Mouse (Mus musculus): ENCODE measurements around the gene Arsb. TPM values are rescaled to one million over a fixed set of nuclear protein-coding genes. Genes with fewer than 3 reads are reported as not detected.

Gene Arsb
- polyA plus RNA-seq, 1 experiment: 19.1 TPM

DNA sequence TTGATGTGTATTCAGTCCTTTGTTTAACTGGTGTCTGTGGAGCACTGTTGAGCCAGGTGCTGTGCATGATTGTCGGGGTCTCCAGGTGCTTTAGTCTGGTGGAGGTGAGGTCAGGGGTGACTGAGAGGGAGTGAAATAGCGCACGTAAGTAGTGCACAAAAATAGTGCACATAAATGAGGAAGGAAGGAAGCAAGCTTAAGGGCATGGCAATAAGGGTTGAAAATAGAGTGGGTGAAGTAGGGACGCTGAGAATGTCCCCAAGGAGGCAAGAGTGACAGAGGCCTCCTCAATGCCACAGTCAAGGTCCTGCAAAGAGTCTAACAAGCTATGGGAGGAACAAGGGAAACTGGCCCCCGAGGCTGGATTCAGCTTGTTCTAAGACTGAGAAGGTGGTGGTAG is 11.4 kb downstream of the Arsb start:
- WGBS: 38% methylated on average over 5 of the region's 5 CpGs
- TF ChIP-seq CTCF (IDR thresholded peaks at IDR 0.05; ENCODE audit: borderline replicate concordance, control insufficient read depth, extremely low read depth, insufficient read depth, low read length, poor library complexity): no peak
- TF ChIP-seq POLR2A (IDR thresholded peaks at IDR 0.05; ENCODE audit: control insufficient read depth, extremely low read depth, insufficient read depth, low read length, poor library complexity): no peak
- DNase-seq: no peak
- no peak overlapping the region for H3K27ac ChIP-seq (ENCODE audit: control insufficient read depth, insufficient read depth, low read length)
- H3K4me3 ChIP-seq (ENCODE audit: control insufficient read depth, insufficient read depth, low read length): no peak overlapping the region
- H3K27me3 ChIP-seq (ENCODE audit: control insufficient read depth, insufficient read depth, low read length): no peaks in the 10 kb centered on the region
- H3K4me1 ChIP-seq (replicated peaks; ENCODE audit: control insufficient read depth, insufficient read depth, low read length): 0 out of 2 replicates have a peak, but pooled peaks cover 2% of the 10 kb centered on the region
- no peaks in the 10 kb centered on the region for H3K36me3 ChIP-seq (ENCODE audit: control insufficient read depth, insufficient read depth, low read length)

DNA sequence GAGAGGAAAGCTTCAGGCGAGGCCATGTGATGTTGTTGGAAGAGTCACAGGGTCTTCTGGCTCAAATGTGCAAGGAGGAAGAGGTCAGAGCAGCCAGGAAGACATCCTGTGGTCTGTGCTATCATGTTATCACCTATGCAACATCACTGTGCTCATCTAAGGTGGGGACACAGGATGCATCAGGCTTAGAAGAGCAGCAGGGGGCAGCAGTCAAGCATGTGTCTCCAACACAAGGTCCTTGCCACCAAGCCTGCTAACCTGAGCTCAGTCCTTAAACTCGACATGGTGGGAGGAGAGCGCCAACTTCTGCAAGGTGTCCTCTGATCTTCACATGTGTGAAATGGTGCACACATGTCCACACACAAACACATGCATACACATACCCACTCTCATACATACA is 13.9 kb downstream of the Arsb start:
- Histone ChIP-seq H3K27me3 (ENCODE audit: control insufficient read depth, insufficient read depth, low read length) (no peaks in the 10 kb centered on the region), H3K27ac (ENCODE audit: control insufficient read depth, insufficient read depth, low read length) (no peak overlapping the region), H3K36me3 (ENCODE audit: control insufficient read depth, insufficient read depth, low read length) (no peaks in the 10 kb centered on the region), H3K4me3 (ENCODE audit: control insufficient read depth, insufficient read depth, low read length) (no peak overlapping the region), H3K4me1 (replicated peaks; ENCODE audit: control insufficient read depth, insufficient read depth, low read length) (0 out of 2 replicates have a peak, but pooled peaks cover 2% of the 10 kb centered on the region)
- TF ChIP-seq POLR2A (IDR thresholded peaks at IDR 0.05; ENCODE audit: control insufficient read depth, extremely low read depth, insufficient read depth, low read length, poor library complexity) (no peak), CTCF (IDR thresholded peaks at IDR 0.05; ENCODE audit: borderline replicate concordance, control insufficient read depth, extremely low read depth, insufficient read depth, low read length, poor library complexity) (no peak)
- DNase-seq: peak; percentile 20
- WGBS: 77% methylated on average over 3 of the region's 3 CpGs

DNA sequence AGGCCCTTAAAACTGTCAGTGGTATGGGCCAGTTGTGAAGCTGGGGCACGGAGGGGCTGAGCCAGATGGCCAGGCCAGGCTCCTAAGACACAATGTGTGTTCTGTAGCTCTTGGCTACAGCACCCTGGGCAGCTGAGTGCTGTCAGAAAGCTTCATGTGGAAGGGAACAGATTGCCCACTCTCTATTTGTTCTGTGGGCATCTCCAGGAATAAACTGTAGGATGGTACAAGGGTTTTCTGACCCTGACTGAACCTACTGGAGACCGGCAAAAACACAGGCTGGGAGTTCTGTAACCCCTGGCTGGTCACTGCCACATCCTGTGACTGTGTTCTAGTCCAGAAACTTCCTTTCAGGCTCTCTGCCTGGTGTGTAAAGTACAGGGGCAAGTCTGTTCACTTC is 14.6 kb downstream of the Arsb start:
- TF ChIP-seq POLR2A (IDR thresholded peaks at IDR 0.05; ENCODE audit: control insufficient read depth, extremely low read depth, insufficient read depth, low read length, poor library complexity) (no peak), CTCF (IDR thresholded peaks at IDR 0.05; ENCODE audit: borderline replicate concordance, control insufficient read depth, extremely low read depth, insufficient read depth, low read length, poor library complexity) (no peak)
- Histone ChIP-seq H3K4me1 (replicated peaks; ENCODE audit: control insufficient read depth, insufficient read depth, low read length) (0 out of 2 replicates have a peak, but pooled peaks cover 2% of the 10 kb centered on the region), H3K27me3 (ENCODE audit: control insufficient read depth, insufficient read depth, low read length) (no peaks in the 10 kb centered on the region), H3K27ac (ENCODE audit: control insufficient read depth, insufficient read depth, low read length) (no peak overlapping the region), H3K36me3 (ENCODE audit: control insufficient read depth, insufficient read depth, low read length) (no peaks in the 10 kb centered on the region), H3K4me3 (ENCODE audit: control insufficient read depth, insufficient read depth, low read length) (no peak overlapping the region)
- WGBS: 78% methylated on average over 2 of the region's 2 CpGs
- no peak for DNase-seq

DNA sequence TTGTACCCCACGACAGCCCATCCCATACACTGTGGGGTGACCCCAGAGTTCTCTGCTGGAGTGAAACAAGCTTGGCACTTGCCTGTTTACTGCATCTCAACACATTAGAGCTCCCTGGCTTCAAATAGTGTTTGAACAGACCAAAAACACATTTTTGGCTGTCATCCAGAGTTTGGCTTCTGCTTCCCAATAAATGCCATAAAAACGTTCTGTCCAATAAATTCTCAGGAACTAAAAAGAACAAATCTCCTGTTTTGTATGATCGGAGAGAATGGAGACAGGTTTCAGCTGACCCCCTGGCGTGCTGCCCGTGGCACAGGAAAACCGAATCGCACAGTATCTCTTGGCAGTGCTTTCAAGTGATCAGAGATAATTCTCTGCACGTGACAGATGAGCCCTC is 16.2 kb downstream of the Arsb start:
- H3K4me1 ChIP-seq (replicated peaks; ENCODE audit: control insufficient read depth, insufficient read depth, low read length): 0 out of 2 replicates have a peak, but pooled peaks cover 2% of the 10 kb centered on the region
- H3K27me3 ChIP-seq (ENCODE audit: control insufficient read depth, insufficient read depth, low read length): no peaks in the 10 kb centered on the region
- no peak overlapping the region for H3K27ac ChIP-seq (ENCODE audit: control insufficient read depth, insufficient read depth, low read length)
- H3K4me3 ChIP-seq (ENCODE audit: control insufficient read depth, insufficient read depth, low read length): no peak overlapping the region
- TF ChIP-seq CTCF (IDR thresholded peaks at IDR 0.05; ENCODE audit: borderline replicate concordance, control insufficient read depth, extremely low read depth, insufficient read depth, low read length, poor library complexity) (no peak), POLR2A (IDR thresholded peaks at IDR 0.05; ENCODE audit: control insufficient read depth, extremely low read depth, insufficient read depth, low read length, poor library complexity) (no peak)
- WGBS: 91% methylated on average over 8 of the region's 8 CpGs
- no peak for DNase-seq
- no peaks in the 10 kb centered on the region for H3K36me3 ChIP-seq (ENCODE audit: control insufficient read depth, insufficient read depth, low read length)

DNA sequence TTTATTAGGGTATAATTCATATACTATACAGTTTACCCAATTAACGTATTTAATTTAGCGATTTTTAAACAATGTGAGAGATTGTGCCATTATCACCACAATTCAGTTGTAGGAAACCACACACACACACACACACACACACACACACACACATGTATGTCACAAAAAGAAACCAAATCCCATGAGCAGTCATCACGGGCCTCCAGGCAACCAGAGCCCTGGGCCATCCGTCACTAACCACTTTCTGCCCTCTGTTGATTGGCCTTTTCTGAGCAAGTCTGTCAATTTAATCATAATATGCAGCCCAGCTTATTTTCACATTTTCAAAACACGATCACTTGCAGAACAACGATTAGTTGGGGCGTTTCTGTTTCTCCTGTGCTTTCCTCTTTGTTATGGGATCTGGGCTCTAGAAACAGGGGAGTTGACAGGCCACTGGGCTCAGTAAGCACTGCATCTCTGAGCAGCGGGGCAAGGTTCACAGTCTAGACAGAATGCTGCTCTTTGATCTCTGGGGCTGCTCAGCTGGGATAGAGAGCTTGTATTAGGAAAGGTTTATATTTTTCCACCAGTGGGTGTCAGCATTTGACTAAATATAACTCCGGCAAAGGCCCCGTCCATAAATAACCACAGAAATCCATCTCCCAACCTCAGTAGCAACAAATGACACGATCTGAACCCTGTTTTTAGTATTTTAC is 21.7 kb downstream of the Arsb start:
- Histone ChIP-seq H3K27me3 (ENCODE audit: control insufficient read depth, insufficient read depth, low read length) (no peaks in the 10 kb centered on the region), H3K4me1 (replicated peaks; ENCODE audit: control insufficient read depth, insufficient read depth, low read length) (no peaks in the 10 kb centered on the region), H3K36me3 (ENCODE audit: control insufficient read depth, insufficient read depth, low read length) (no peaks in the 10 kb centered on the region), H3K4me3 (ENCODE audit: control insufficient read depth, insufficient read depth, low read length) (no peak overlapping the region), H3K27ac (ENCODE audit: control insufficient read depth, insufficient read depth, low read length) (no peak overlapping the region)
- TF ChIP-seq CTCF (IDR thresholded peaks at IDR 0.05; ENCODE audit: borderline replicate concordance, control insufficient read depth, extremely low read depth, insufficient read depth, low read length, poor library complexity) (no peak), POLR2A (IDR thresholded peaks at IDR 0.05; ENCODE audit: control insufficient read depth, extremely low read depth, insufficient read depth, low read length, poor library complexity) (no peak)
- WGBS: 65% methylated on average over 11 of the region's 11 CpGs
- DNase-seq: peak; percentile 10

DNA sequence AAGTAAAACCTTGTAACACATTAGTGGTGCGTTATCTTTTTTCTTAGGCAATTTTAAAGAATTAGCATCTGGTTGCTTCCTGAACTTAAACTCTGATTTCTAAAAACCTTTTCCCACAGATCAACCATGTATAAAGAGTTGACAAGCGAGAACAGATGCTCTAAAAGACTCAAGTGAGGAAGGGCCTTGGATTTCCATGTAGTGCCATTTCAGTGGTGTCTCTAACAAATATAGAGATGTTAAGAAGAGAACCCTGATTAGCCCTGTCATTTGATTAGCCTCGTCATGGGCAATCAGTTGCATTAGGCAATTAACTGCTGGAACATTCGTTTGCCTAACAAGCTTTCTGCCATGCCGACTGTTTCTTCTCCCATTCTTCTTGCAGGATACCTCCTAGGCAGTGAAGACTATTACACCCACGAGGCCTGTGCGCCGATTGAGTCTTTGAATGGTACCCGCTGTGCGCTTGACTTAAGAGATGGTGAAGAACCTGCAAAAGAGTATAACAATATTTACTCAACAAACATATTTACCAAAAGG is 22.3 kb downstream of the Arsb start:
- TF ChIP-seq POLR2A (IDR thresholded peaks at IDR 0.05; ENCODE audit: control insufficient read depth, extremely low read depth, insufficient read depth, low read length, poor library complexity) (no peak), CTCF (IDR thresholded peaks at IDR 0.05; ENCODE audit: borderline replicate concordance, control insufficient read depth, extremely low read depth, insufficient read depth, low read length, poor library complexity) (no peak)
- whole genome bisulfite sequencing: 97% methylated on average over 10 of the region's 10 CpGs

More for the DNA sequence above, 22.3 kb downstream of the Arsb start:
- no peak overlapping the region for H3K27ac ChIP-seq (ENCODE audit: control insufficient read depth, insufficient read depth, low read length)
- DNase-seq: no peak
- no peaks in the 10 kb centered on the region for H3K4me1 ChIP-seq (replicated peaks; ENCODE audit: control insufficient read depth, insufficient read depth, low read length)
- H3K27me3 ChIP-seq (ENCODE audit: control insufficient read depth, insufficient read depth, low read length): no peaks in the 10 kb centered on the region
- no peak overlapping the region for H3K4me3 ChIP-seq (ENCODE audit: control insufficient read depth, insufficient read depth, low read length)
- H3K36me3 ChIP-seq (ENCODE audit: control insufficient read depth, insufficient read depth, low read length): no peaks in the 10 kb centered on the region

Data from thymus, adult 2 months (tissue).